Mouse (Mus musculus): ENCODE measurements around the gene Cyp4f39. TPM values are rescaled to one million over a fixed set of nuclear protein-coding genes. Genes with fewer than 3 reads are reported as not detected.
A peak's percentile ranks its signal among the peaks of the same experiment; 100 is the strongest.
"Not testable (repeated sequence)": the region's sequence is repeated elsewhere in the genome, so short reads cannot be mapped to it uniquely, and the experiment has no call there.

Gene Cyp4f39
- polyA plus RNA-seq, 1 experiment from 2014 or later, result 26.2 TPM

DNA sequence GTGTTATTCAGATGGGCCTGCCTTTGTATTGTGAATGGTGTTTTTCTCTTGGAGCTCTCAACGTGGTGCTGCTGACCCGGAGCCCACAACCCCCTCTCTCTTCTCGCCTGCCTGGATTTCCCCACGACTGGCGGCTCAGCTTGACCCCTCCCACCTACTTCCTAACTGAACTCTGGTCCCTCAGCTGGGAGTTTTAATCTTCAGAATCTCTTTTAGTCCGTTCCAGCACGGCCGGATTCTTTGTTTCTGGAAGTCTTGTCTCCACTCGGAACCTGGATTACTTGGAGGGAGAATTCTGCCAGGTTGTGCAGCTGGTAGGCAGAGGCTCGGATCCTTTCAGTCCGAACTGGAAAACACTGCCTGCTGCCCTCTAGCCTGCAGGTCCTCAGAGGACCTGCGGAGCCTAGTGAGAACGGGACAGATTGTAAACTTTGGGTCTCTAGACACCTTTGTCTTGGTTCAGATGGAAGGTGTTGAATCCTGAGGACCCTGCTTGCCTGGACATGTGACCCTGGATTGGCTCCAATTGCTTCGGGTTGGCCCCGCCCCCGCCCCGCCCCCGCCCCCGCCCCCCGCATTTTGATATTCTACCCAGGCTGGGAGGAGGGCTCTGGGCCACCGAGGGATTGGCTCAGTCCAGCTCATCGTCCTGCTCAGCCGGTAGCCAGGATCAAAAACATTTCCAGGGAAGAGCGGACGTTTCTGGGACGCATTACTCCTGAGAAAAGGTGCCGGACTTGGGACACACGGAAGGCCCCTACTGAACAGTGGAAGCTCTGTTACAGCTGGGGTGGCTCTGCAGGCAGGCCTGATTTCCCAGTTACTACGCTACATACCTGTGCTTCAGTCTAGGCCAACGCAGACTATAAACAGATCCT lies 53.6 kb downstream of the Cyp4f39 start, which contains the start of gene Cyp4f17:
Gene Cyp4f17 (plus strand): TSS at position 200 of the 878 bp plus-strand sequence.
- no peaks in the 10 kb centered on the region for H3K27me3 ChIP-seq (ENCODE audit: control insufficient read depth, insufficient read depth, low read length)
- peak within 1 kb of the TSS; percentile 55 for H3K4me3 ChIP-seq (replicated peaks; ENCODE audit: low read length)
- peak; percentile 88 for ATAC-seq (ENCODE audit: insufficient read depth, low FRiP score)
- no peaks in the 10 kb centered on the region for H3K36me3 ChIP-seq (ENCODE audit: control insufficient read depth, insufficient read depth, low read length)
- 0 out of 2 replicates have a peak, but pooled peaks cover 6% of the 10 kb centered on the region for H3K4me1 ChIP-seq (ENCODE audit: control insufficient read depth, insufficient read depth, low read length)
- H3K4me2 ChIP-seq (ENCODE audit: low read depth, low read length), result peak within 1 kb of the TSS; percentile 63
- peak within 1 kb of the TSS; percentile 47 for H3K27ac ChIP-seq (ENCODE audit: low read length)
- WGBS, result under 1% methylated on average over 30 of the region's 30 CpGs
- peak within 1 kb of the TSS; percentile 72 for H3K9ac ChIP-seq (ENCODE audit: low read length)
- no peaks in the 10 kb centered on the region for H3K9me3 ChIP-seq (replicated peaks; ENCODE audit: control insufficient read depth, low read length)

DNA sequence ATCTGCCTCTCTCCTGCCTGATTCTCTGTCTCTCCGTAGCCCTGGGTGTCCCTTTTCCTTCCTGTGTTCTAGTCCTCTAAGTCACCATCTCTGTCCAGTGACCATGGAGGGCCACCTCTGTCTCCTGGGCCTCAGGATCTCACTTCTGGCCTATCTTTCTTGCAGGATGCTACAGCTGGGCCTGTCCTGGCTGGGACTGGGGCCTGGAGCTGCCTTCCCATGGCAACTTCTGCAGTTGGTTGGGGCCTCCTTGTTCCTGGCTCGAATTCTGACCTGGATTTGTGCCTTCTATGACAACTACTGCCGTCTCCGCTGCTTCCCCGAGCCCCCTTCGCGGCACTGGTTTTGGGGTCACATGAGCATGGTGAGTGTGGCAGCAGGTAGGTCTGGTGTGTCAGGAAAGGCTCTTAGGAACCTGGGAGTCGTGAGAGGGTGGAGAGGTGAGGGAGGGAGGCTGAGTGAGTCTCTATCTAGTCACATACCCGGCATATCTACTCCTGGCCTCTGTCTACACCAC lies 54.3 kb downstream of the Cyp4f39 start:
- peak overlapping the region; percentile 55 for H3K4me3 ChIP-seq (replicated peaks; ENCODE audit: low read length)
- H3K4me1 ChIP-seq (ENCODE audit: control insufficient read depth, insufficient read depth, low read length), result 0 out of 2 replicates have a peak, but pooled peaks cover 6% of the 10 kb centered on the region
- no peaks in the 10 kb centered on the region for H3K27me3 ChIP-seq (ENCODE audit: control insufficient read depth, insufficient read depth, low read length)
- H3K9me3 ChIP-seq (replicated peaks; ENCODE audit: control insufficient read depth, low read length), result no peaks in the 10 kb centered on the region
- ATAC-seq (ENCODE audit: insufficient read depth, low FRiP score), result peak; percentile 43; the same call in 1 of the 2 replicates
- peak overlapping the region; percentile 63 for H3K4me2 ChIP-seq (ENCODE audit: low read depth, low read length)
- peak overlapping the region; percentile 47 for H3K27ac ChIP-seq (ENCODE audit: low read length)
- H3K36me3 ChIP-seq (ENCODE audit: control insufficient read depth, insufficient read depth, low read length), result no peaks in the 10 kb centered on the region
- H3K9ac ChIP-seq (ENCODE audit: low read length), result peak overlapping the region; percentile 72
- 43% methylated on average over 9 of the region's 9 CpGs for WGBS

DNA sequence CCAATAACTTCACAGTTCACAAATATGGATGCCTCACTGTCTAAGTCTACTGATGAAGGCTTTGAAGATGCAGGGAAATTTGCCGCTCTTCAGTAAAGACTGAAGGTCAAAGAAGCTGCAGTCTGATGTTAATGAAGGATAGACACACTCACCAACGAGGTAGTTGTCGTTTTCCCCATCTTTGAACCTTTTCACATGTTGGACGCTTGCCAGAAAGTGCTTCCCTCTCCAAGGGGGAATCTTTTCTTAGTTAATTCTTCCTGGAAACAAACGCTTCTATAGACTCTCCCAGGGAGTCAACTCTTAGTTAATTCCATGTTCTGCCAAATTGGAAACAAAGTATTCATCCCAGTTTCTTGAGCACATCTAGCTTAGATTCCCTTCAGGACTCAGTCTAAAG lies 63.6 kb downstream of the Cyp4f39 start:
- no peak overlapping the region for H3K4me2 ChIP-seq (ENCODE audit: low read depth, low read length)
- no peak overlapping the region for H3K9ac ChIP-seq (ENCODE audit: low read length)
- H3K27ac ChIP-seq (ENCODE audit: low read length), result no peak overlapping the region
- no peaks in the 10 kb centered on the region for H3K9me3 ChIP-seq (replicated peaks; ENCODE audit: control insufficient read depth, low read length)
- no peaks in the 10 kb centered on the region for H3K36me3 ChIP-seq (ENCODE audit: control insufficient read depth, insufficient read depth, low read length)
- no peaks in the 10 kb centered on the region for H3K4me1 ChIP-seq (ENCODE audit: control insufficient read depth, insufficient read depth, low read length)
- ATAC-seq (ENCODE audit: insufficient read depth, low FRiP score), result no peak
- H3K27me3 ChIP-seq (ENCODE audit: control insufficient read depth, insufficient read depth, low read length), result no peaks in the 10 kb centered on the region
- WGBS, result 77% methylated on average over 5 of the region's 5 CpGs
- H3K4me3 ChIP-seq (replicated peaks; ENCODE audit: low read length), result no peak overlapping the region

DNA sequence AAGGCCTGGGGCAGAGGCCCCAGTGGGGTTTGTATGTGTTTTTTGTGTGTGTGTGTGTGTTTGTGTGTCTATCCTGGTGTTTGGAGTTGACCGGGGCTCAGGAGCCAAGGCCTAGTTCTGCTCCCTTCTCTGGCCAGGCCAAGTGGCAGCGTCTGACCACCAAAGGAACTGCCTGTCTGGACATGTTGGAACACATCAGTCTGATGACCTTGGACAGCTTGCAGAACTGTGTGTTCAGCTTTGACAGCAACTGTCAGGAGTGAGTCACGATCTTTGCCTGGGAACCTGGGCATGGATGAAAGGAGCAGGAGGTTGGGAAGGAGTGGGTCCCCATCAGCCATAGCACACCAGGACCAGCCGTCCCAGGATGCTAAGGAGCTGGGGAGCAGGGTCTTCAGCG lies 69.5 kb downstream of the Cyp4f39 start:
- no peak for ATAC-seq (ENCODE audit: insufficient read depth, low FRiP score)
- Histone ChIP-seq H3K27me3 (ENCODE audit: control insufficient read depth, insufficient read depth, low read length) (no peaks in the 10 kb centered on the region), H3K9ac (ENCODE audit: low read length) (no peak overlapping the region), H3K4me1 (ENCODE audit: control insufficient read depth, insufficient read depth, low read length) (no peaks in the 10 kb centered on the region), H3K4me2 (ENCODE audit: low read depth, low read length) (no peak overlapping the region), H3K4me3 (replicated peaks; ENCODE audit: low read length) (no peak overlapping the region), H3K27ac (ENCODE audit: low read length) (no peak overlapping the region), H3K9me3 (replicated peaks; ENCODE audit: control insufficient read depth, low read length) (no peaks in the 10 kb centered on the region), H3K36me3 (ENCODE audit: control insufficient read depth, insufficient read depth, low read length) (no peaks in the 10 kb centered on the region)
- 86% methylated on average over 5 of the region's 5 CpGs for WGBS

DNA sequence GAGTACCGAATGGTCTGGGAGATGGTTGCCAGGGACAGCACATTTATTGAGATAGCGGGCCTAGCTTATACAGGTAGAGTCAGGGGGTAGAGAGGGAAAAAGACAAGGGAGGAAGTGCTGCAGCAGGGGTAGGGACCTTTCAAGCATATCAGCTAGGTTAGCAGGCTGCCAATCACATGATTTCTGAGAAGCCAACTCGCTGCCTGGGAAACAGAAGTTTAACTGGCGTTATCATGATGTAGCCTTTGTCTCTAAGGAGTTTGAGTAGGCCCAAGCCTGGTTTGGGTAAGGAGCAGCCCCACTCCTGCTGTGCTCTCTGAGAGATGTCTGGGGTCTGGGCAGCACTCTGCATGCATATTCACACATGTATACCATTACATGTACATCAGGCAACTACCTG lies 69.9 kb downstream of the Cyp4f39 start:
- H3K27me3 ChIP-seq (ENCODE audit: control insufficient read depth, insufficient read depth, low read length), result no peaks in the 10 kb centered on the region
- ATAC-seq (ENCODE audit: insufficient read depth, low FRiP score), result no peak
- WGBS, result 81% methylated on average over 4 of the region's 4 CpGs
- H3K4me1 ChIP-seq (ENCODE audit: control insufficient read depth, insufficient read depth, low read length), result no peaks in the 10 kb centered on the region
- no peak overlapping the region for H3K4me3 ChIP-seq (replicated peaks; ENCODE audit: low read length)
- H3K9ac ChIP-seq (ENCODE audit: low read length), result no peak overlapping the region
- no peak overlapping the region for H3K27ac ChIP-seq (ENCODE audit: low read length)
- H3K36me3 ChIP-seq (ENCODE audit: control insufficient read depth, insufficient read depth, low read length), result no peaks in the 10 kb centered on the region
- no peaks in the 10 kb centered on the region for H3K9me3 ChIP-seq (replicated peaks; ENCODE audit: control insufficient read depth, low read length)
- H3K4me2 ChIP-seq (ENCODE audit: low read depth, low read length), result no peak overlapping the region

GRCm38 (mm10) chr17:32522816-32523215 lies 70.3 kb downstream of the Cyp4f39 start:
- Histone ChIP-seq H3K4me3 (replicated peaks; ENCODE audit: low read length) (no peak overlapping the region), H3K27ac (ENCODE audit: low read length) (no peak overlapping the region), H3K4me2 (ENCODE audit: low read depth, low read length) (no peak overlapping the region), H3K27me3 (ENCODE audit: control insufficient read depth, insufficient read depth, low read length) (no peaks in the 10 kb centered on the region), H3K9me3 (replicated peaks; ENCODE audit: control insufficient read depth, low read length) (no peaks in the 10 kb centered on the region), H3K9ac (ENCODE audit: low read length) (no peak overlapping the region), H3K4me1 (ENCODE audit: control insufficient read depth, insufficient read depth, low read length) (no peaks in the 10 kb centered on the region), H3K36me3 (ENCODE audit: control insufficient read depth, insufficient read depth, low read length) (no peaks in the 10 kb centered on the region)
- ATAC-seq (ENCODE audit: insufficient read depth, low FRiP score), result no peak
- WGBS, result 85% methylated on average over 5 of the region's 5 CpGs

- Histone ChIP-seq H3K4me3 (replicated peaks; ENCODE audit: low read length) (no peak overlapping the region), H3K36me3 (ENCODE audit: control insufficient read depth, insufficient read depth, low read length) (no peaks in the 10 kb centered on the region), H3K27me3 (ENCODE audit: control insufficient read depth, insufficient read depth, low read length) (no peaks in the 10 kb centered on the region), H3K27ac (ENCODE audit: low read length) (no peak overlapping the region), H3K4me1 (ENCODE audit: control insufficient read depth, insufficient read depth, low read length) (no peaks in the 10 kb centered on the region), H3K9ac (ENCODE audit: low read length) (no peak overlapping the region), H3K9me3 (replicated peaks; ENCODE audit: control insufficient read depth, low read length) (no peaks in the 10 kb centered on the region), H3K4me2 (ENCODE audit: low read depth, low read length) (no peak overlapping the region)
- 91% methylated on average over 11 of the region's 11 CpGs for whole genome bisulfite sequencing
- no peak for ATAC-seq (ENCODE audit: insufficient read depth, low FRiP score)
These were observed 71.4 kb downstream of the Cyp4f39 start for GRCm38 (mm10) chr17:32523895-32524294.

- not testable (repeated sequence) for H3K4me2 ChIP-seq (ENCODE audit: low read depth, low read length); H3K4me1 ChIP-seq (ENCODE audit: control insufficient read depth, insufficient read depth, low read length); H3K4me3 ChIP-seq (replicated peaks; ENCODE audit: low read length); H3K27me3 ChIP-seq (ENCODE audit: control insufficient read depth, insufficient read depth, low read length); H3K27ac ChIP-seq (ENCODE audit: low read length); H3K9me3 ChIP-seq (replicated peaks; ENCODE audit: control insufficient read depth, low read length); H3K9ac ChIP-seq (ENCODE audit: low read length); ATAC-seq (ENCODE audit: insufficient read depth, low FRiP score); H3K36me3 ChIP-seq (ENCODE audit: control insufficient read depth, insufficient read depth, low read length)
- 96% methylated on average over 1 of the region's 1 CpGs for WGBS
These were observed 73.8 kb downstream of the Cyp4f39 start for GRCm38 (mm10) chr17:32526341-32526740.

GRCm38 (mm10) chr17:32527748-32528147 lies 75.2 kb downstream of the Cyp4f39 start:
- WGBS, result 85% methylated on average over 11 of the region's 11 CpGs
- no peak overlapping the region; the same call in 1 of the 2 replicates for H3K4me2 ChIP-seq (ENCODE audit: low read depth, low read length)
- H3K4me3 ChIP-seq (replicated peaks; ENCODE audit: low read length), result no peak overlapping the region
- no peaks in the 10 kb centered on the region for H3K36me3 ChIP-seq (ENCODE audit: control insufficient read depth, insufficient read depth, low read length)
- H3K9ac ChIP-seq (ENCODE audit: low read length), result no peak overlapping the region
- no peak for ATAC-seq (ENCODE audit: insufficient read depth, low FRiP score)
- H3K4me1 ChIP-seq (ENCODE audit: control insufficient read depth, insufficient read depth, low read length), result no peaks in the 10 kb centered on the region
- no peaks in the 10 kb centered on the region for H3K27me3 ChIP-seq (ENCODE audit: control insufficient read depth, insufficient read depth, low read length)
- no peaks in the 10 kb centered on the region for H3K9me3 ChIP-seq (replicated peaks; ENCODE audit: control insufficient read depth, low read length)
- H3K27ac ChIP-seq (ENCODE audit: low read length), result no peak overlapping the region

Data from stomach, embryonic 16.5 days (tissue).